Mouse (Mus musculus): Measurements from ENCODE around the gene Wfikkn2.

Wfikkn2 gene

DNA sequence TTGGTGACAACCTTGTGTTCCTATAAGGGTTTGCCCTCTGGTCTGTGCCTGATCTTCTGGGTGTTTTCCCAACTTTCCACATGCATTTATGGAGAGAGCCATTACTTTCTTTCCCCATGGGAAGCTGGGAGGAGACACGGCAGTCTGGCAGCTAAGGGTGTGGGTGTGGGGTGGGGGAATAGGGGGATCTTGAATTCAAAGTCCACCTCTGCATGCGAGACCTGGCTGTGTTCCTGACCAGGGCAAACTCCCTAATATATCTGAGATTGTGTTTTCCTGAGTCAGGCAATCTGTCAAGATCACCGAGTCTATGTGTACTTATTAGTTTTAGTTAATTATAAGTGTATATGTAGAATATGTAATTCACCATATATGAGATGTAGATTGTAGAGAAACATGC, 49.5 kb downstream of the Wfikkn2 start:
- no peak for DNase-seq (ENCODE audit: low spot score in 2 of 2)

DNA sequence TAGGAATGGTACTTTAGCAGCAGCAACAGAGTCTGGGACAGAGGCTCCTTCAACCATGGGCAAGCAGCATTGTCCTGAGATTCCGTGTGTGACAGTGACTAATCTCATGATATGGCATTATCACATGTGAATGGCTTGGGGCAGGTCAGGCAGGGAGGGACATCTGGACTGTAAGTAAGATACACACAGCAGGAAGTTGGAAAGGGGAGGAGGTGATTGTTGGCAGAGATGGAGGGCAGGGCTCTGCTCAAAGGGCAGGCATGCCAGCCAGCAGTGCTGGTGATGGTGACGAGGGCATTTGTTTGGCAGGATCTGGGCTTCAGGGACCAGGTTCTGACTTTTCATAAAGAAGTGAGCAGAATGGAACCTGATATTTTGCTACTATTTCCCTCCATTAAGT, 52.7 kb downstream of the Wfikkn2 start:
- no peak for DNase-seq (ENCODE audit: low spot score in 2 of 2)

DNA sequence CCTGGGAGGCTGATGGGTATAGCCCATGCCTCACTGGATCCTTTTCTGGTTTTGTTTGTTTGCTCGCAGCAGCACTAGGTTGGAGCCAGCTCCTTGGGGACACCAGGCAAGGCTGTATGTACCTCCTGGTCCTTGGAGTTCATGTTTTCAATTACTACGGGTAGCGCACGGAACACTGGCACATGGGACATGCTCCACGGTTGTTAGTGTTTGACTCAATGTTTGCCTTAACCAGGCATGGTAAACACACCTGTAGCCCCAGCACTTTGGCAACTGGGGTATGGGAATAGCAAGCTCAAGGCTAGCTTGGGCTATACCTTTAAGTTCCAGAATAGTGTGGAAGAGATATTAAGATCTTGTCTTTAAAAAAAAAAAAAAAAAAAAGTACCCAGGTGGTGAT, 55.1 kb downstream of the Wfikkn2 start:
- DNase-seq (ENCODE audit: low spot score in 2 of 2) = no peak

DNA sequence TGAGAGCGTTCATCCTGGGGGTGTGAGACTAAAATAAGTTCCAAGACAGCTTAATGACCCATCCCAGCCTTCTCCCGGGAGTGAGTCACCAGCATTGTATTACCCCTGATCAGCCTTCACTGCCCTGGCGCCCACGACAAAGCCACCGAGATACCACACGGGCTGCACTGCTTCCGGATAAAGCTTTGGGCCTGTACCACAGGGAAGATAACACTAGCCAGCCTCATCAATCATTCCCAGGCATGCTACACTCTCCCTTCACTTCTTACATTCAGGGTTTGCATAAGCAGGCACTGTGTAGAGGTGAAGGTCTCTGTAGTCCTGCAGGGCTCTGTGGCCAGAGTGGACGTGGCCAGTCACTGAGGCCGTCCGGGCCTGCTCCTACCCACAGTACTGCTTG, 56.2 kb downstream of the Wfikkn2 start:
- no peak for DNase-seq (ENCODE audit: low spot score in 2 of 2)

Measured in spleen, postnatal 36 days (tissue).